Mouse (Mus musculus) embryo, embryonic 11 days (tissue): ENCODE measurements around the gene Cxcr6.

Experiments used
- DNase-seq: peaks from one replicate; pipeline ENCODE4 v3.0.0-alpha.2; 2015

Gene Cxcr6

DNA sequence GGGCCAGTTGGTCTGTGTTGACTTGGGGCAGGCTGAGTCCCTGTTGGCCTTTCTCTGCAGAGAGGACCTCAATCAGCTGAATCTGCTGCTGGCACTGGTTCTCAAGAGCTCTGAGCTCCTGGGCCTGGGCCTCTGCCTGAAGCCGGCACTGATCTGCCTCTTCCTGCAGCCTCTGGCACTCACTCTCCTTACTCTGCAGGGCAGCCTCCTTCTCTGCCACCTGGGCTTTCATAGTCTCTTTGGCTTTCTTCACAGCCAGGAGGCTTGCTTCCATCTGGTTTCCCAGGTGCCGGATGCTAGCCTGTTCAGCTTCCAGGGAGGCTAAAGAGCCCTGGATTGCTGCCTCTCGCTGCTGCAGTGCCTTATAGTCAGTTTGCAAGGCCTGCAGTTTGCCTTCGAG, 22.6 kb downstream of the Cxcr6 start:
- DNase-seq = no peak

DNA sequence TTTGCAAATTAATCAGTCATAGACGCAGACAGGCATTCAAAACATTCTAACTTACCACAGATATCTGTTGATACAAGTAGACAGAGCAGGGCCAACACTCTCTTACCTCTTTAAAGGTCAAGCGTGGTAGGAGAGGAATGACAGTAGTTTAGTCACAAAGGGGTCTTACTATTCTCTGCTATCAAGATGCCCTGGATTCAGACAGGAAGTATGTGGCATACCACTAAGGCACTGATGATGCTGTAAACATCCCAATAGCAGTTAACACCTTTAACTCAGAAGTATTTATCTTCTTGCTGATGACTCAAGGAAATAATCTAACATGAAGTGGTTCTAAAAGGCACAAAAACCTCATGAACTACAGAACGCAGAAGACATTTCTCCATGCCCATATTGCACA, 29.6 kb downstream of the Cxcr6 start:
- no peak for DNase-seq

DNA sequence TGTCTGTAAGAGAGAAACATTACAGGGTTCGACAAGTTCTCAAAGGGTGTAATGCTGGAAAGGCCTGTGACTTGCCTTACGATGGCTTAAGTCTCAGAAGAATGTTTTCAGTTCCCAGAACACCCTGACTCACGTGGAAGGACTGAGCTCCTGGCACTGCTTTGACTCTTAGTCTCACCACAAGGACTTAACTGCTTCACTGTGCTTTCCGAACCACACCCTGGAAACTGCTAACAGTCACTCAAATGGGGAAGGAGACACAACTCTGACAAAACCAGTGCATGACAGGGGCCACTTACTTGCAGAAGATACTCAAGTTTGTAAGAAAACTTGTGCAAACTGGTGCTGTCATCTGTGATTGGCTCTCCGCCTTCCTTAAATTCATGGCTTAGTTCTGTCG, 34.0 kb downstream of the Cxcr6 start:
- DNase-seq = no peak

DNA sequence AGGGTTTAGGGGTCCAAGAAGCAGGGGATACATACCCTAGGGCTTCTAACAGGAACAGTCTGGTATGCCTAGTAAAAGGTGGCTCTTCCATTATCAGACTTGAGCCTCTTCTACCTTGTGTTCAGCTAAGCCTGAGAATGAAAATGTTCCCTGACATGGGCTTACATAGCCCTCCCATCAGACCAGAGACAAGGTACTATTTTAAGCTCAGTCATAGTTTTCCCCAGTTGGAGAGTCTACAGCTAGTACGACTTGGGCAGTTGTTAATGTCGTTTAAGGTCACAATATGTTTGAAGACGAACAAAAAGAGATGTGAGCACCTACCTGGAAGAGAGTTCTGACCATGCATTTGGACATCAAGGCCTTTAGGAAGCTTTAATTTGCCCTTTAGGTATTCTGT, 38.2 kb downstream of the Cxcr6 start:
- no peak for DNase-seq

DNA sequence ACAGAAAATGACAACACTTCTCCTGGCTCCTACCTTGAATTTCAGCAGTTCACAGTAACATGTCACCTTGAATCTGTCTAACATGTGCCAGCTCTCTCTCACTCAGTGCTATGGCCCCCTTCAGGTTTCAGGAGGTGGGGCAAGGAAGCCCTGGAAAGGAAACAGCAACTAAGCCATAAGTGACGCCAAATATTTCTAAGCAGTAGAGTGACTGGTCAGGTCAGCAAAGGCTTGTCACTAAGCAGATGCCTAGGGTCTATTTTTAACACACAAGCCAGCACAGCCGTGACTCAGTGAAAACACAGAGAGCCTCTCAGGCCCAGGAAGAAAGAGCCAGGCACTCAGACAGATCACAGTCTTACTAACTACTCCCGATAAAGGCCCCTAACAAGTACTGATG, 38.8 kb downstream of the Cxcr6 start:
- no peak for DNase-seq

DNA sequence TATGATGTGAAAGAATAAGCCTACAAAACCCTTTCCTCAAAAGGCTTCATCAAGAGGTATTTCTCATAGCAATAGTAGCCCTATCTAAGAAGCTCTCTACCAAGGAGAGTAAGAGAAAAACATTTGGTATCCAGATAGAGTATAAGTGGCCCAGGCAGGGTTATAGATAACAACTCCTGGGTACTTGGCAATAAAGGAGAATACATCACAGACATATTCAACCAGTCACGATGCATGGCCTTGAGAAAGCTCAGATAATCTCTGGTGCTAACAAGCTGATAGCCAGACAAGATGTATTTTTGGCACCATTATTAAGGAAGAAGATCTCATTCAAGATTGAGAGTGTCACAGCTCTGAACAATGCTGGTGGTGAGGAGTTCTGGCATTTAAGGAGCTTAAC, 40.2 kb downstream of the Cxcr6 start:
- no peak for DNase-seq

DNA sequence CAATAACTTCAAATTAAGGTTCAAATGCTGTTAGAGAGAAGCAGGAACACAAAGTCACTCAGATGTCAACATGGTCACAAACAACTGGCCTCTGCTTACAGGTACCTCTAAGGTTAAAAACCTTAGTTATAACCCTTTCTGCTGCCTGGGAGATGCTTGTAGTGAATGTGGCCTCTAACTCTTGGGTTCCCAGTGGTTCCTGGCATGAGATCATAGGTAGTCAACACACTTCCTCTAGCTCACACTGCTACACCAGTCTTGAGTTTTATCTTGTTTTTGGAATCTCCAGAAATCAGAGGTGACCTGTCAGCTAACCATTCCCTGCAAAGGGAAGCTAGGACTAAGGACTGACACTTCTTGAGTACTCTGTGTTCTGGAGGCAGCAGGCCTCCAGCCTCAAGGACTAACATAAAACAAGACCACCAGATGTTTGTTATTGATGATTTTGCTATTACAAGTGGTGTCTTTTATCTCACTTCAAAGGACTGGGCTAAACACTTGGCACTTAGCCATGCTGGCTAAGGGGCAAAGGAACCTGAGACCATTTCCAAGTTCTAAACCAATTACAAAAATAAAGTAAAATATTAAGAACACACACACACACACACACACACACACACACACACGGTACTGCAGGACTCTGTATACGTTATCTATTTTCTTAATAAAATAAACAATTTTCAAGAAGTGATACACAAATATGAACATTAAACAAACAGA, 43.9 kb downstream of the Cxcr6 start:
- no peak for DNase-seq

DNA sequence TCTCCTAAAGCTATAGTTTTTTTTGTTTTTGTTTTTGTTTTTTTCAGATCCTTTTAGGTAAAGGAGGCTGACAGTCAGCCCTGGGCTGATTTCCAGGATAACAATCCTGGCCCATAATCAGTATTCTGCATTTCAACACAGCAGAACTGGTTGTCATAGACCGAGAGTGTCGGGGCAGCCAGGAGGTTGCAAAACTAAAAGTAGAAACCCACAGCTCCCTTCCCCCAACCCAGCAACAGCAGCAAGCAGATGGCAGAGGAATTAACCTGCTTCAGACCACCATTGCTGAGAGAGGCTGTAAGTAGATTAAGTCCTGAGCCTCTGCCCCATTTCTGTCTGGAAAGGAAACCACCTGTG, 44.4 kb downstream of the Cxcr6 start:
- peak; percentile 17 for DNase-seq

DNA sequence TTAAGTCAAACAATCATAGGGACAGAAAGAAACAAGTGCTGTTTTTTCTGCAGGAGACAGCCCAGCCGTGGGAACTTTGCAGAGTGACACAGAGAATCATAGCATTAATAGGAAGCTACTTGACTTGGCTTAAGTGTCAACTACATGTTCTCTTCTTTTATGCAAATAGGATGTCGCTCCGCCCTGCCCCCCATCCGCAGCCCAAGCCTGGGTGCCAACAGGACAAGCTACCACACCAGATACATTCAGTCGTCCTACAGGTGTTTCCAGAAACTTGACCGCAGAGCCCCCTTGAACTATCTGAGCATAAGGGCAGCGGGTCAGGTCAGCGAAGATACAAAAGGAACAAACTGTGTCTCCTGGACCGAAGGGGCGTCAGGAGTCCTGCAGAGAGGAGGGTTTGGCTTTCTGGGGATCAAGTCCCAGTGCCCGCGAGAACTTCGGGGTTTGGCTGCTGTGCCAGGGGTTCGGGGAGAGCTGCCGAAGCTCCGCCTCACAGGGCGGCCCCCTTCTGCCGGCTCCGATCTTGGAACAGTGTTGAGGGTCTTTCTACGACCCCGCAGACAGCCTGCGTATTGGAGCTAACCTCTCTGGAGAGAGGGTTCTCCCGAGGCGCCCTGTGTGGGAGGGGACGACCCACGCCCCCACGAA, 44.9 kb downstream of the Cxcr6 start:
- DNase-seq = peak; percentile 72

DNA sequence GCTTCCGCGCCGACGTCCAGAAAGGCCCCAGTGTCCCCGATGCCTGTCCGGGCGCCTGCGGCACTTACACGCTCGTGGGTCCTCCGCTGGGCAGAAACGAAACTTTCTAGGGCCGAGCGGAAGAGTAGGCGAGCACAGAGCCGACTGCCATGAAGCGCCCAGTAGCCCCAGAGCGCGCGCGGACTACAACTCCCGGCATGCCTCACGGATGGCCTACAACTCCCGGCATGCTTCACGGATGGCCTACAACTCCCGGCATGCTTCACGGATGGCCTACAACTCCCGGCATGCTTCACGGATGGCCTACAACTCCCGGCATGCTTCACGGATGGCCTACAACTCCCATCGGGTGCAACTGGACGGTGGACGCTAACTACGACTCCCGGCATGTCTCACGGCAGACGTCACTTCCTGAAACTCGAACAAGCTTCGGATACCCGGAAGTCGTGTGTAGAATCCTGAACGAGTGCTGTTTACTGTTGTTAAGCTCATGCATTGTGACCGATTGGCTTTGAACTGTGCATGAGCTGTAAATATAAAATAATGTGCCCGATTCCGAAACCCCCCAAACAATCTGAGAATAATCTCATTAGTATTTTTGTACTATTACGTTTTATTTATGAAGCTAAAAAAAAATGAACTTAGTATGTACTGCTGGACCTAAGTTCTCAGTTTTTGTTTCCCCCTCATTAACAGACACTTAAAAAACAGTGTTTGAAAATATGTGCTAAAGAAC, 45.6 kb downstream of the Cxcr6 start, which contains the start of gene Fyco1:
Fyco1 (minus strand) TSS at position 187 of the 736 bp plus-strand sequence.
- DNase-seq = peak; percentile 97

DNA sequence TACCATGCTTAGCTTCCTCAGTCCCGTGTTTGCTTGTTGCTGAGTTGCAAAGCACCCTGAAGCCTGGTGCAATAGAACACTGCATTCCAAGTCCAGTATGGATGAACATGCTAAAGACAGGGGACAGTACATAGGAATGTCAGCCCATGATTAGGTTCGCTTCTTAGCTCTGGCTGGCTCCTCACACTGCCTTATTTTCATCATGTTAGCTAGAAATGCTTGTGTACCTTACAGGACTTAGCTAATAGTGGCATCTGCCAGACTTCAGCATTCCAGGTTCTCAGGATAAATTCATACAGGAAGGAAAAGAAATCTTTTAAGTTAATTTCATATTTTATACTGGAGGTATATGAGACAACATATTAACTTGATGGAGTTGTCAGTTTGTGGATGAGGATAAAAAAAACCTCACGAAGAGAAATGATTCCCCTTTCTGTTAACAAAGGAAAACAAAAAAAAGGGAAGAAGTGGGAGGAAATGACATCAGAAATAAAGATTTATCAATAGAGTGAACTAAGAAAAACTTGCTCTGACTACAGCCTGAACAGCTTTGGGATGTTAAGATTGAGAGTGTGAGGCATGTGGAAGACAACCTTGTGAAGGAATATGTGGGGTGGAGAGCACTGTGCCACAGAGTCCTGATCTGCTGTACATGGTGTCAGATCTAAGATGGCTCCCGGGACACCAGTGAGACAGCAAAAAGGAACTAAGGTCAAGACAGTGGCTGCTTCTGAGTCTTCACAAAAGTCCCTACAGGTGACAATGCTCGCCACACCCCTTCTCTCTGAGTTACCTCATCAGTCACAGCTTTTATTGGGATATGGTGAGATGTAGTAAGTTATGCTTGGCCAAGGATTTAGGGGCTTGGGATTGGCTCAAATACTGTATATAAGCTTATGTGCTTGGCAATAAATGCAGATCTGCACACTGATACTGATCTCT, 46.4 kb downstream of the Cxcr6 start:
- DNase-seq = no peak

DNA sequence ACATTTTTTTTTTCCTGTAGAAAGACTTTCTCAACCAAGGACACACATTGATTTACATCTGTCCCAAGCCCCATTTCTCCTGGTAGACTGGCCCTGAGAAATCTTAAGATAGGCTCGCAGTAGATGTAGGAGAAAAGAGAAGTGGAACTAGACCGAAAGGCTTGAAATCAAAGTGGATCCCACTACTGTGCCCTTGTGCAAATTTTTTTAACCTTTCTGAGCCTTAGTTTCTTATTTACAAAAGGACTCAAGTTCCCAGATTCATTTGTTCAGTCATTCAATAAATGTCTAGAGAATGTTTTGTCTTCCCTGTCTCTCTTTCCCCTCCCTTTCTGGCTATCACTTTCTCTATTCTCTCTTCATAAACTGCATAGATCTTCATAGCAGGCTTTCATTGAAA, 50.6 kb downstream of the Cxcr6 start:
- DNase-seq = no peak
